Mouse (Mus musculus): ENCODE data around the gene Rap1gap.

The Rap1gap gene

DNA sequence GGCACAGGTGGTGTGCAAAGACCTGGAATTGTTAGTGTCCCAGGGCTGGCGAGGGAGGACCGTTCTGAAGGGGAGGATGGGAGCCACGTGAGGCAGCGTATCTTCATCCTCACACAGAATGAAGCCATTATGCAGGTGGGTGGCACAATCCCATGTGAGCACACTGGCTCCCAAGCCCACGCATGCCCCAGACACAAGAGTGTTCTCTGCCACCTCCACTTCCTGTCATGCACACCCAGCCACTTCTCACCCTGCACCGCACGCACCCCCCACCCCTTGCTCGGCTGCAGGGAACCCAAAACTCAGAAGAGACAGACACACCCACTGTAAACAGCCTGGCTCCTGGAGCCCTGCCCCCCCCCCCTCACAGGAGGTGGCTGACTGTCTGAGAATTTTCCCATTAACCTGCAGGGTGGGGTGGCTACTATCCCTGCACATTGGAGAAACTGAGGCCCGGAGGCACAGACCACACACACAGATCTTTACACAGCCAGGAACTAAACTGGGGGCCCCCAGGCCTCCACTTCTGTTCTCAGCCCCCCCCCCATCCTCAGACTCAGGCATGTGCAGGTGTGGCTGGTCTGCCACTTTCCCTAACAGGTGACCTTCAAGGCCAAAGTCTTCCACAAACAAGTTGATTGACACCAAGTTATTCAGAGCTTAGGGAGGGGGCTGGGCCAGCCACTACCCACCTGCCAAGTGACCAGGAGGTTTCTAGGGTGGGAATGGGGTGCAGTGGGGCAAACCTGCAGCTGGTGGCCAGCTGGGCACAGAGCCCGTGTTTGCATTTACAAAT, 27.8 kb downstream of the Rap1gap start:
- no peak for DNase-seq (ENCODE audit: extremely low spot score)

- no peak for DNase-seq (ENCODE audit: extremely low spot score)
Measured at GRCm38 (mm10) chr4:137695300-137695699, 30.8 kb downstream of the Rap1gap start.

GRCm38 (mm10) chr4:137695900-137696299, 31.4 kb downstream of the Rap1gap start:
- no peak for DNase-seq (ENCODE audit: extremely low spot score)

DNA sequence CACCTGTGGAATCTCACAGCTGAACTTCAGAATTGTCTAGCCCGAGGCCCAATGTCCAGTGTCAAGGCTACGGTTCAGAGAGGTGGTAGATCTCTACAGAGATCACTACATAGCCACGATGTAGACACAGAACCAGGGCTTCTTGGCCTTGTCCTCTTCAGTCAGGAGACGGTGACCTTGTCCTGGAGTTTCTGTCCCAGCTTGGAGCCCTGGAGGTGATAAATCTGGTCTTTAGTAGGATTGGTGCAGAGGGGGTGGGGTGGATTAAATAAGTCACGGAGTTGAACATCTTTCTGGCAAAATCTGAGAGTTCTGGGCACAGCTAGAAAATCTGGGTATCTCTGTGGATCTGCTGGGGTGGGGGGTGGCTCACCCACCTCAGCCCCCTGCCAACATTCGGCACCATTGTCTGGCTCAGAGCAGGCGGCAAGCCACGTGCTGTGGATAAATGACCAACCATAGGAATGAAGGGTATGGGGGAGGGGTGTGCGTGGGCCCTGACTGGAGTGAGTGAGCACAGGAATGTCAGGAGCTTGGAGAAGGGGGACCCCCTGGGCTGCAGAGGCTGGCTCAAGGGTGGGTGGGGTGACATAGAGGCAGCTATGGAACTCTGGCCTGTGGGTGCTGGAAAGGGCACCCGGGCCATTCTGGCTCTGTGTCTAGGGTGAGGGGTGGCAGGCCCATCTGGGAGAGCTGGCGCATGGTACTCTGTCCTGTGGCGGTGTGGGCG, 32.8 kb downstream of the Rap1gap start:
- DNase-seq (ENCODE audit: extremely low spot score) = no peak

GRCm38 (mm10) chr4:137698076-137698985, 33.8 kb downstream of the Rap1gap start:
- DNase-seq (ENCODE audit: extremely low spot score) = no peak

- DNase-seq (ENCODE audit: extremely low spot score) = no peak
Measured at GRCm38 (mm10) chr4:137699264-137700211, 35.0 kb downstream of the Rap1gap start.

DNA sequence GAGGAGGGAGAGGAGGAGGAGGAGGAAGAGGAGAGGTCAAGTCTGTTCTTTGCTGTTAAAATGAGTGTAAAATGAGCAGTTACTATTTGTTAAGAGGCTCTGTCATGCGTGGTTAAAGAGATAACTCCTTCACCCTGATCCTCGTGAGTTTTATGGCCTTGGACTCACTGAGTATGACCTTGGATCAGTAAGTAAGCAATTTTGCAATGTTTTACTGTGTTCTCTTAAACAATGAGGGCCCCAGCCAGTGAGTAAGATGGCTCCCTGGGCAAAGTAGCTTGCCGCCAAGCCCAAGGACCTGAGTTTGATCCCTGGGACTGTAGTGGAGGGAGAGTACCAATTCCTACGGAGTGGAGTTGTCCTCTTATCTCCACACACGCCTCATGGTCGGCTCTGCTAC, 36.4 kb downstream of the Rap1gap start:
- DNase-seq (ENCODE audit: extremely low spot score) = no peak

GRCm38 (mm10) chr4:137703077-137703476, 38.6 kb downstream of the Rap1gap start:
- DNase-seq (ENCODE audit: extremely low spot score) = no peak

GRCm38 (mm10) chr4:137704561-137704960, 40.0 kb downstream of the Rap1gap start:
- DNase-seq (ENCODE audit: extremely low spot score) = no peak

GRCm38 (mm10) chr4:137705379-137705778, 40.9 kb downstream of the Rap1gap start:
- no peak for DNase-seq (ENCODE audit: extremely low spot score)

DNA sequence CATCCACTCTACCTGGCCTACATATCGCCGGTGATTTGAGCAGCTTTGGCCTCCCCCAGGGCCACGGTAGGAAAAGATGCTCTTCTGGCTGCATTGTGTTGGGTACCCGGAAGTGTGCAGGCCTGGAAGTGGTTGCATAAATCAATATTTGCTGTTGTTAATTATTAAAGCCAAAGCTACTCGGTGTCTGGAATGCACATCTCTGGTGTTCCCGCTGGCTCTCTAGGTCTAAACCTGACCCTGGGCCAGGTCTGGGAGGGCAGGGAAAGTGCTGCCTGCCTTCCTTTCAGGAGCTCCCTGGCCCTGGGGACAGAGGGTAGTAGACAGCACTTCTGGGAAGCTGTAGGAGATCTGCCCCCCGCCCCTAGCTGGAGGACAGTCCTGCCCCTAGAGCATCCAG, 42.0 kb downstream of the Rap1gap start:
- no peak for DNase-seq (ENCODE audit: extremely low spot score)

DNA sequence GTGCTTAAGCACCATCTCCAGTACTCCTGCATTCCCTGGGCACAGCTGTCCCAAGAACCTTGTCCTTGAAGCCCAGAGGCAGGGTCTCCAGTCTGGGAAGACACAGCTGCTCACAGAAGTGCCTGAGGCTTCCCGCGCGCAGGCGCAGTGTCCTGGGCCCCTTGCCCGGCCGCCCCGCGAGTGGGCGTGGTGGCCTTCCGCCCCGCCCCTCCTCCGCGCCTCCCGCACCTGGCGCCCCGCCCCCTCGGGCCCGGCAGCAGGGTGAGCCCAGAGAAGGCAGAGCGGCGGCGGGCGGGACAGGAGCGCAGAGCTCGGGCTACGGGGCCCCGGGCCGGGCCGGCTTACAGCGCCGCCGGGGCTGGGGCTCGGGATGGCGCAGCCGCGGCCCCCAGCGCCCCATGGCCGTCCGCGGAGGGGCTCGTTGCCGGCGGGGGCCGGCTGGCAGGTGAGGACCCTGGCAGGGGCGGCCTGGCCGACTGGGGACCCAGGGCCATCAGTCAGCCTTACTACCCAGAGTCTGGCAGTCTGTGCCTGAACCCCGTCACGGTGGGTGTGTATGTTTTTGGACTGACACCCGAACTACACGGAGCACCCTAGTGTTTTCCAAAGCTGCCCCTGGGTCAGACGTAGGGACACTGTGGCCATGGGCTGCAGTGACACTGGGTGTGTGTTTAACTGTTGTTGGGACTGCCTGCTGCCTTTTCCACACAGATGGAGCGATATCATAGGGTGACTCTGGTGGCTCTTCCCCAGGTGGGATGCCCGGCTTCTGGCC, 42.9 kb downstream of the Rap1gap start:
- peak; percentile 92 for DNase-seq (ENCODE audit: extremely low spot score)

DNA sequence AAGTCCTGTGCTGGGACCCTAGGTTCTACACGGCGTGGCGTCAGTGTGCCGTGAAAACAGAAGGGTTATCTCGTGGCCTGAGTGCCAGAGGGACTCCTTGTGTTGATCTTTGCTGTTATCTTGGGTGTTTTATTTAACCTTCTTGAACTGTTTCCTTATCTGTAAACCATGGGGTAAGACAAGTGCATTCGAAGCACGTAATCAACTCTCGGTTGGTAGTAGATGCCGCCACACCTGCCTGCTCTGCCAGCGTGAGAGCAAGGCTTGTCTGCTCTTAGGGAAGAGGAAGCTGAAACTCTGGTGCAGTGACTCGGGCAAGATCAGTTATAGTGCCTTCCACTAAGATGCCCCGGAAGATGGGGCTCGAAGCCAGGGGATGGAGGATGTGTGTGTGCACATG, 48.4 kb downstream of the Rap1gap start:
- DNase-seq (ENCODE audit: extremely low spot score) = no peak

DNA sequence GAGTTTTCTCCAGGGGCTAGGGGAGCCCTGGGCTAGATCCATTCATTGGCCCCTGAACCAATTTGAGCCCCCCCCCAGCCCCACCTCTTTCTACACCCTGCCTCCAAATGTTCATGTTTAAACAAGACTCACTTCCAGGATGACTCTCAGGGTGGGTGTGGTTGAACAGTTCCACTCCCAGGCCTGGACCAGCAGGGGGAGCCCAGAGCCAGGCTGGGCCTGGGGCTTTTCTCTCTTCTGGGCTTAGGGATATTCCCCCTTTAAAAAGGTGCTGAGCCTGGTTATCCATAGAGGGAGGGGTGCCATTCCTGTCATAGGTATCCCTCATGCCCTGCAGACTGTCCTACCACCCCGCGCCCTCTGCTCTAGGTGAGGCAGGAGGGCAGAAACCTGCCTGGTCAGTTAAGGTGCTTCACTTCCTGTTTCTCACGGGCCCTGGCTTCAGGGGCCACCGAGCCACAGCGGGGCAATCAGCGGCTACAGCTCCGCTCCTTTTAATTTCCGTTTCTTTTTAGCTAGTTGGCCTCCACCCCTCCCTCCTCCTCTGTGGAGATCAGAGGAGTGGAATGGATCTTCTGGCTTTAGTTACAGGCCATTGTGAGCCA, 49.6 kb downstream of the Rap1gap start:
- no peak for DNase-seq (ENCODE audit: extremely low spot score)

DNA sequence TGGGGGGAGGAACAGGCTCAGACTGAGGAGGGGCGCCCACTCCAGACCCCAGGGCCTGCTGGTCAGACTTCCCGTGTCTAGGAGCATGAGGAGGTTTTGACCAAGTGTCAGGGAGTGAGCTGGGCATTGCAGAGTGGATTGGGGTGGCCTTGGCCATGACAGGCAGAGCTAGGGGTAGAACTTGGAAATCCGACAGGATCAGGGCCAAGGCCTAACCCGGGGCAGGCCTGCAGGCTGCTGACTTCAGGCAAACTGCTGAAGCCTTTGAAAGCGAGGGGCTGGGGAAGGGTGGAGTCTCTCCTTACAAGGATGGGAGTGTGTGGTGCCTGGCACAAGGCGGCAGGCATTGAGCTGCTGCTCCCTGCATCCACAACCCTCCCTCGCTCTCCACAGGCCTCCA, 52.5 kb downstream of the Rap1gap start:
- no peak for DNase-seq (ENCODE audit: extremely low spot score)

GRCm38 (mm10) chr4:137717671-137718070, 53.1 kb downstream of the Rap1gap start:
- DNase-seq (ENCODE audit: extremely low spot score) = no peak

GRCm38 (mm10) chr4:137719378-137720077, 55.0 kb downstream of the Rap1gap start:
- DNase-seq (ENCODE audit: extremely low spot score) = no peak

DNA sequence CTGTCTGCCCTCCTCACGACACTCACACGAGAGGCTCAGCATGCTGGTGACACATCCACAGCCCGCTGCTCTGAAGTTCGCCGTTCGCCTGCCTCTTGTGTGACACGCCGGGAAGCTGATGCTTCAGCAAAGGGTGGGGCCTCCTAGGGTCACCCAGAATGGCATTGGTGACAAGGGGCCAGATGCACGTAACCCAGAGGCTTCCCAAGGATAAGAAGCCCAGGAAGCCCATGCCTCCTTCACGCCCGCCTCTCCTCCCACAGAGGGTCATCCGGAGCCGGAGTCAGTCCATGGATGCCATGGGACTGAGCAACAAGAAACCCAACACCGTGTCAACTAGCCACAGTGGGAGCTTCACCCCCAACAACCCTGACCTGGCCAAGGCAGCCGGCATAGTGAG, 57.0 kb downstream of the Rap1gap start:
- no peak for DNase-seq (ENCODE audit: extremely low spot score)

GRCm38 (mm10) chr4:137722230-137722629, 57.7 kb downstream of the Rap1gap start:
- DNase-seq (ENCODE audit: extremely low spot score) = no peak
